Comparison of ENCODE assay signal across 10 mouse cellular contexts in the genomic region with DNA sequence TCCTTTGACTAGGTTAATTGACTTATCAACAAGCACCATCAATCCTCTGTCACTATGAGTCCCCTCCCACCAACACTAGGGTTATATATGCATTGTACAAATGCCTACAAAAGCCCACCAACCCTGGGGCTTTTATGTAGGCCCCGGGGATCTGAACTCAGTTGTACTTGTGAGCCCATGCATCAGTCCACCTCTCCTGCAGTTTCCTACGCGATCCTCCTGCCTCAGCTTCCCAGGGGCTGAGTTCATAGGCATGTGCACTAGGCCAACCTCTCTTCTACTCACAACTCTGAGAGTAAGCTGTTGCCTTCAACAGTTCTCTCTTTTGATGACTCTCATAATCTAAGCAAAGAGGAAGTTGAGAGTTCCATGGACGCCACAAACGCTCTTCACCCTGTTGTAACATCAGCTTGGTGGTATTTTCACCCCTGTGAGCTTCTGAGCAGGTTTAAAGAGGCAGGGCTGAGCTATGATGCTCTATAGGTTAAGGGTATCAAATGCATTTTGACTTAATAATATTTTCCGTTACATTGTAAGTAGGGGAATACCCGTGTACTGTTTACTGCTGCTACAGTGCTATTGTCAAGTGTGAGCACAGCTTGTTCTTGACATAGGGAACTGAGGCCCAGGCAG. TPM values are rescaled to one million over a fixed set of nuclear protein-coding genes. Genes with fewer than 3 reads are reported as not detected.
DNase-seq lines count a peak whose midpoint lies in the region; ATAC-seq and TF ChIP-seq lines count a peak whose summit lies in the region.
"Had no signal": no experiment of that assay in that cellular context is flagged by ENCODE, and none has a peak within 500 bp of the region (broad histone marks: within the 10 kb centered on the region; RNA-seq: fewer than 3 reads in every experiment).

No protein-coding gene starts in this region.

- peaks cover 31 to 45% of the 10 kb centered on the region in 2 experiments for H3K4me1 ChIP-seq in heart, embryonic 14.5 days (ENCODE audit: control insufficient read depth in 2 of 2, insufficient read depth in 2 of 2, low read length in 2 of 2)
- H3K4me1 ChIP-seq in embryonic fibroblast, embryonic 13.5 days (ENCODE audit: control insufficient read depth, insufficient read depth, low read length) = peaks cover 39% of the 10 kb centered on the region
- peaks cover 4% of the 10 kb centered on the region for H3K4me1 ChIP-seq in intestine, embryonic 16.5 days (ENCODE audit: control insufficient read depth, insufficient read depth, low read length)
- H3K4me1 ChIP-seq: midbrain, embryonic 12.5 days had no signal

- intact Hi-C loops in heart, postnatal 25 days (cut with DNase I) = no loop called here

- no peak for ATAC-seq in heart, embryonic 14.5 days (ENCODE audit: insufficient number of reproducible peaks, insufficient read depth, low FRiP score, low read depth)
- ATAC-seq in intestine, embryonic 16.5 days = no peak

- H3K9me3 ChIP-seq in heart, embryonic 14.5 days (ENCODE audit: control insufficient read depth, low read length) = no peaks in the 10 kb centered on the region
- H3K9me3 ChIP-seq in intestine, embryonic 16.5 days (ENCODE audit: control insufficient read depth, low read length) = no peaks in the 10 kb centered on the region
- H3K9me3 ChIP-seq: midbrain, embryonic 12.5 days had no signal

- no peaks in the 10 kb centered on the region for H3K36me3 ChIP-seq in heart, embryonic 14.5 days (ENCODE audit: control insufficient read depth, insufficient read depth, low read length)
- no peaks in the 10 kb centered on the region for H3K36me3 ChIP-seq in intestine, embryonic 16.5 days (ENCODE audit: control insufficient read depth, insufficient read depth, low read length)
- H3K36me3 ChIP-seq: midbrain, embryonic 12.5 days had no signal

- H3K9ac ChIP-seq in heart, embryonic 14.5 days (ENCODE audit: low read length) = no peak overlapping the region
- no peak overlapping the region for H3K9ac ChIP-seq in intestine, embryonic 16.5 days (ENCODE audit: low read depth, low read length)
- H3K9ac ChIP-seq: midbrain, embryonic 12.5 days had no signal

- TF ChIP-seq CTCF in embryonic fibroblast, embryonic 13.5 days (IDR thresholded peaks at IDR 0.05; ENCODE audit: borderline replicate concordance, insufficient read depth, low read length) = no peak

- H3K27ac ChIP-seq in heart, embryonic 14.5 days (replicated peaks in 1 of 2; ENCODE audit: control insufficient read depth in 1 of 2, insufficient read depth in 1 of 2, low read depth in 2 of 2, low read length in 2 of 2) = peak overlapping the region; percentile 84 to 87
- H3K27ac ChIP-seq in embryonic fibroblast, embryonic 13.5 days (ENCODE audit: insufficient read depth, low read length) = peak overlapping the region; percentile 98
- no peak overlapping the region for H3K27ac ChIP-seq in intestine, embryonic 16.5 days (ENCODE audit: low read length)
- H3K27ac ChIP-seq: midbrain, embryonic 12.5 days had no signal

- no peak for TF ChIP-seq POLR2A in embryonic fibroblast, embryonic 13.5 days (IDR thresholded peaks at IDR 0.05; ENCODE audit: low read depth, low read length)

- no peak for DNase-seq in heart, postnatal 25 days (ENCODE audit: low spot score)
- DNase-seq in CD4-positive, CD25-positive, alpha-beta regulatory T cell, adult 2 months (ENCODE audit: low read depth, low spot score) = peak; percentile 86
- DNase-seq in naive thymus-derived CD4-positive, alpha-beta T cell, adult 2 months (ENCODE audit: low read depth) = peak; percentile 62
- no peak for DNase-seq in right cerebral cortex, postnatal 14 days
- no peak for DNase-seq in embryo, embryonic 11 days
- DNase-seq: cerebellum, adult 9-10 months had no signal

- H3K27me3 ChIP-seq in heart, embryonic 14.5 days (ENCODE audit: control insufficient read depth, insufficient read depth, low read length) = no peaks in the 10 kb centered on the region
- H3K27me3 ChIP-seq in intestine, embryonic 16.5 days (replicated peaks; ENCODE audit: control insufficient read depth, insufficient read depth, low read length) = no peaks in the 10 kb centered on the region
- H3K27me3 ChIP-seq: midbrain, embryonic 12.5 days had no signal

- no peak overlapping the region for H3K4me3 ChIP-seq in heart, embryonic 14.5 days (ENCODE audit: control insufficient read depth in 1 of 2, insufficient read depth in 1 of 2, low read depth in 1 of 2, low read length in 2 of 2)
- H3K4me3 ChIP-seq in embryonic fibroblast, embryonic 13.5 days (ENCODE audit: insufficient read depth, low read length) = no peak overlapping the region
- no peak overlapping the region for H3K4me3 ChIP-seq in intestine, embryonic 16.5 days (ENCODE audit: low read length)
- H3K4me3 ChIP-seq: midbrain, embryonic 12.5 days had no signal

- 84% methylated on average over 7 of the region's 7 CpGs for WGBS in heart, embryonic 14.5 days
- WGBS in intestine, embryonic 16.5 days = 86% methylated on average over 7 of the region's 7 CpGs

- no peak overlapping the region for H3K4me2 ChIP-seq in heart, embryonic 14.5 days (ENCODE audit: low read length)
- no peak overlapping the region for H3K4me2 ChIP-seq in intestine, embryonic 16.5 days (ENCODE audit: low read depth, low read length)
- H3K4me2 ChIP-seq: midbrain, embryonic 12.5 days had no signal

RNA-seq across cellular contexts. Expression of gene Ergic1, which starts 29.8 kb away (rescaled TPM):
- polyA plus RNA-seq in heart, embryonic 14.5 days (2014; fragmentation: Nextera tagmentation; extraction: Ambion mirVana) = 120 and 121 TPM in 2 replicates
- total RNA-seq in heart, postnatal 25 days (2021) = 10 to 100 TPM; 54.2 to 58.4 TPM
- 376 and 420 TPM in 2 replicates for polyA plus RNA-seq in embryonic fibroblast, embryonic 13.5 days (2011; ENCODE audit: insufficient read length, low read depth, missing spikeins)
- 88.6 and 91.2 TPM in 2 replicates for polyA plus RNA-seq in intestine, embryonic 16.5 days (2015; fragmentation: Nextera tagmentation; extraction: Ambion mirVana)

RNA-seq across cellular contexts. Expression of gene Dusp1, which starts 30.4 kb away (rescaled TPM):
- polyA plus RNA-seq in heart, embryonic 14.5 days (2014; fragmentation: Nextera tagmentation; extraction: Ambion mirVana) = 30.2 and 36.9 TPM in 2 replicates
- 10 to 100 TPM; 44.8 to 66.4 TPM for total RNA-seq in heart, postnatal 25 days (2021)
- polyA plus RNA-seq in embryonic fibroblast, embryonic 13.5 days (2011; ENCODE audit: insufficient read length, low read depth, missing spikeins) = 36.3 and 60.1 TPM in 2 replicates
- 12.2 and 14.4 TPM in 2 replicates for polyA plus RNA-seq in intestine, embryonic 16.5 days (2015; fragmentation: Nextera tagmentation; extraction: Ambion mirVana)

Comparison
In these comparisons a context has a peak if more than half of its experiments do, and no peak if none do; other contexts are left out.
1. DNase-seq: peak in CD4-positive, CD25-positive, alpha-beta regulatory T cell, adult 2 months (single experiment) and naive thymus-derived CD4-positive, alpha-beta T cell, adult 2 months (single experiment); none in heart, postnatal 25 days (single experiment), right cerebral cortex, postnatal 14 days (single experiment) and embryo, embryonic 11 days (single experiment).